Mouse (Mus musculus): ENCODE data around the gene Tex2.

- TF ChIP-seq CTCF (IDR thresholded peaks at IDR 0.05; ENCODE audit: low read depth, low read length) (no peak), POLR2A (IDR thresholded peaks at IDR 0.05; ENCODE audit: borderline replicate concordance, low read depth, low read length) (no peak)
Observed at GRCm38 (mm10) chr11:106571026-106571983, 41.9 kb downstream of the Tex2 start.
